Mouse (Mus musculus) urinary bladder, adult 18-20 months (tissue): ENCODE measurements around the gene Prrc2a.

Source experiments
- DNase-seq, 2 experiments: peaks; one replicate each; pipeline ENCODE4 v3.0.0; 2022; ENCODE audit warnings: low spot score in 2 of 2, mixed read lengths in 2 of 2

Gene Prrc2a

GRCm38 (mm10) chr17:35164568-35165450, at the start of gene Prrc2a:
TSS of gene Prrc2a (minus strand) at chr17:35164897.
- peak; percentile 91 to 96 for DNase-seq

GRCm38 (mm10) chr17:35213071-35213470, 48.4 kb upstream of the Prrc2a start:
- no peak for DNase-seq

- DNase-seq: no peak
Observed at GRCm38 (mm10) chr17:35210593-35210992, 45.9 kb upstream of the Prrc2a start.

GRCm38 (mm10) chr17:35209785-35210535, 45.3 kb upstream of the Prrc2a start:
- no peak for DNase-seq

- DNase-seq: no peak
Observed at GRCm38 (mm10) chr17:35205380-35205769, 40.7 kb upstream of the Prrc2a start.

- no peak for DNase-seq
Observed at GRCm38 (mm10) chr17:35204494-35205379, 40.0 kb upstream of the Prrc2a start, which contains the start of gene Lta. TSS of gene Lta (minus strand) at chr17:35205351.

DNA sequence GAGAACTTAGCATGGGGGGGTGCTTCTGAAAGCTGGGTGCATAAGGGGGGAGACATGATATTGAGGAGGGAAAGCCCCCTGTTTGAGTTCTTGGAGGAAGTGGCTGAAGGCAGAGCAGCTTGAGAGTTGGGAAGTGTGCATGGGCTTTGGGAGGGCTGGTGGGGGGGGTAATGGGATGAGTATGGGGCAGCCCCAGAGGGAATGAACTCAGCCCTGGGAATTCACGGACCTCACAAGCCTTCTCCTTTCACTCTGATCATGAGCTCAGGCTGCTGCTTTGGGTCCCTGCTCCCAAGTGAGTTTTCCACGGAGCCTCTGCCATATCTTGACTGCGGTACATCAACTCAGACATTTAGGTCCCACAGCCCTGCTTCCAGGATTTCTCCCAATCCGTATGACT, 37.7 kb upstream of the Prrc2a start:
- no peak for DNase-seq

DNA sequence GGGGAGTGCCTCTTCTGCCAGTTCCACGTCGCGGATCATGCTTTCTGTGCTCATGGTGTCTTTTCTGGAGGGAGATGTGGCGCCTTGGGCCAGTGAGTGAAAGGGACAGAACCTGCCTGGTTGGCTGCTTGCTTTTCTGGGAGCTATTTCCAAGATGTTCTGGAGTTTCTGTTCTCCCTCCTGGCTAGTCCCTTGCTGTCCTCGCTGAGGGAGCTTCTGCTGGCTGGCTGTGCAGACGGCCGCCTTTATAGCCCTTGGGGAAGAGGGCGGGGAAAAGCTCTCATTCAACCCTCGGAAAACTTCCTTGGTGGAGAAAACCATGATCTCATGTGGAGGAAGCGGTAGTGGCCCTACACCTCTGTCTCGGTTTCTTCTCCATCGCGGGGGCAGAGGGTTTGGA, 37.1 kb upstream of the Prrc2a start, which contains the start of gene Tnf:
Gene Tnf (minus strand): TSS at position 221 of the 400 bp plus-strand sequence.
- no peak for DNase-seq

GRCm38 (mm10) chr17:35201128-35201527, 36.4 kb upstream of the Prrc2a start:
- DNase-seq: no peak

DNA sequence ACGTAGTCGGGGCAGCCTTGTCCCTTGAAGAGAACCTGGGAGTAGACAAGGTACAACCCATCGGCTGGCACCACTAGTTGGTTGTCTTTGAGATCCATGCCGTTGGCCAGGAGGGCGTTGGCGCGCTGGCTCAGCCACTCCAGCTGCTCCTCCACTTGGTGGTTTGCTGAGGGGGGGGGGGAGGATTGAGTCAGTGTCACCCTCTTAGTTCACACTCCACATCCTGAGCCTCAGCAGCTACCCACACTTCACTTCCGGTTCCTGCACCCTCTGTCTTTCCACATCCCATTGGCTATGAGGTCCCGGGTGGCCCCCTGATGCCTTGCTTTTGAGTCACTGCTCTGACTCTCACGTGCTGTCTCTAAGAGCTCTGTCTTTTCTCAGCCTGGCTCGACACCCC, 35.7 kb upstream of the Prrc2a start:
- no peak for DNase-seq

- DNase-seq: no peak
Observed at GRCm38 (mm10) chr17:35198946-35199345, 34.2 kb upstream of the Prrc2a start.

DNA sequence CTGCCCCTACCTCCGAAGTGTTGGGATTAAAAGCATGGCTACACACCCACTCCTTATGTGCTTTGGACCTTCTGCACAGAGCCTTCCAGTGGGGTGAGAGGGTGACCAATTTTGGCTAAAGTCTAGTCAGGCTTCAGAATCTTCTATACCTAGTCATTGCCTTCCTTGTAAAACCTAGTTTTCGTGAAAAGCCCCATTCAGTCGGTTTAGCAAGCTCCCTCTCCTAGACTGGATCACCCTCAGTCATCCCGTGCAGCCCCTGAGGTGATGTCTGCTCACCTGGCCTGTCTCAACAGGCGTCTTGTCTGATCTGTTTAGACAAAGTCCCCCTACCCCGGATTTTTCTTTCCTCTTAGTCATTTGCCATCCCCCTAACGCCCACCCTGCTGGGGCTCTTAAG, 33.3 kb upstream of the Prrc2a start:
- no peak for DNase-seq

DNA sequence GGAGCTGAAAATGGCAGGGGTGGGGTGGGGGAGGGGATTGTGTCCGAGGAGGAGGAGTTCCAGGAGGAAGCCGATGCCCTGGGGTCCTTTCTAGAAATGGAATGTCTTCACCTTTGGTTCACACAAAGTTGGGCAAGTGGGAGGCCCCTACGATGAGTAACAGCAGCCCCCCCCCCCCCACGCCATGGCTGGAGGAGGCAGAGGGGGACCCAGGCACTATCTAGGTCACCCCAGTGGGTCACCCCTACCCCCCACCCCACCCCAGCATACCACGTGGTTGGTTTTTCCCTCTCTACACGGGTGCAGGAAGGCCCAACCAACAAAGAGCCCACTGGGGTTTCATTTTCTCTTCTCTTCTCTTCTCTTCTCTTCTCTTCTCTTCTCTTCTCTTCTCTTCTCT, 32.4 kb upstream of the Prrc2a start:
- DNase-seq: no peak

- DNase-seq: no peak
Observed at GRCm38 (mm10) chr17:35196321-35196641, 31.6 kb upstream of the Prrc2a start.

GRCm38 (mm10) chr17:35195631-35196320, 31.1 kb upstream of the Prrc2a start:
- DNase-seq: peak; percentile 63 to 76

GRCm38 (mm10) chr17:35194844-35195630, 30.3 kb upstream of the Prrc2a start:
- no peak for DNase-seq

DNA sequence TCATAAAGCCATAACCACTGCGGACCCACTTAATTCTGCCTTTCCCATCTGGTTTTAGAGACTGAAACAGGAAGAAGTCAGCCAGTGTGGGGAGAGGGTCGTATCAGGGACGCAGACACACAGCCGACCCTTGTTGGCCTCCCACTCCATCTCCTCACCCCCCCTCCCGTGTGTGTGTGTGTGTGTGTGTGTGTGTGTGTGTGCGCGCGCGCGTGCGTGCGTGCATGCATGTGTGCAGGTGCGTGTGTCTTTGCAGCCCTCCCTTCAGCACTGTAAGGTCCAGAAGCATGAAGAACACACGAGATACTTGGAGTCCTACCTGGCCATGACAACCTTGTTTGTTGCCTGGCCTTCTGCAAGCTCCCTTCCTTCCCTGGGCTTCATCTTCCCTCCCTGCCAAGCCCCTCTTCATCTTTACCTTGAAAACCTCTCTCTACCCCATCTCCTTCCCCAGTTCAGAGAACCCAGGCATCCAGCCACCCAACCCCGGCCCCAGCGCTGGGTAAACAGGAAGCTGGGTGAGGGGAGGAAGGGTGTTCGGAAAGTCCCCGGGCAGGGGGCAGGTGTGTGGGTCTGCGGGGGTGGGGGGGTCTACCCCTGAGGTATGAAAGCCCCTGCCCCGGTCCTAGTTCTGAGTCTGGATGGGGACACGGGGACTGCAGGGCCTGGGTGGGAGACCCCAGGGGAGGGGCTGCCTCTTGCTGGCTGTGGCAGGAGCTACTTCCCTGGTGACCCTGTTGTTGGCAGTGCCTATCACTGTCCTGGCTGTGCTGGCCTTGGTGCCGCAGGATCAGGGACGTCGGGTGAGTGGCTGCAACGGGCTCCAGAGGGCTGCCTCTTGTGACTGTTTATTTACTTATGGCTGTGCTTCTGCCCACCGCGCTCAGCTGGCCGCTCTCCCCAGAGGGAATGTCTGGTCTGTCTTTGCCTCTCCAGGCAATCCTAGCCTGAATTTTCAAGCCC, 29.5 kb upstream of the Prrc2a start, which contains the start of gene Ltb:
Gene Ltb (plus strand): TSS at position 559 of the 963 bp plus-strand sequence.
- no peak for DNase-seq

DNA sequence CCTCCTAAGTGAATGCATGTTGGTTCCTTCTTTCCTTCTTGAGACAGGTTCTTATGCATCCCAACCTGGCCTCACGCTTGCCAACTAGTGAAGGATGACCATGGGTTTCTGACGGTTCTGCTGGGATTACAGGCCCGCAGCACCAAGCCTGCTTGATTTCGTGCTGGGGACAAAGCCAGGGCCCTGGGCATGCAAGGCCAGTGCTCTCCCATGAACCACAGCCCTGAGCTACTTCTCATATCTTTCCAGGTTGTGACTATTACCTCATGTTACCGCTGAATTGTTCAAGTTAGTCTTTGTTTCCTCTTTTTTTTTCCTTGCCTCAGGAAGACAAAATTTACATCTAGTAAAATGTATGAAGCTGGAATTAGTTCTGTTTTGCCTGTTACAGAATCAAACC, 28.2 kb upstream of the Prrc2a start:
- DNase-seq: no peak

GRCm38 (mm10) chr17:35191723-35192122, 27.0 kb upstream of the Prrc2a start:
- no peak for DNase-seq
